Mouse (Mus musculus) limb, embryonic 14.5 days (tissue): Measurements from ENCODE around the gene Lpp. TPM values are rescaled to one million over a fixed set of nuclear protein-coding genes. Genes with fewer than 3 reads are reported as not detected.

Source experiments
- ATAC-seq: fragments of 200-750 bp; cut with Nextera tagmentation; 2 replicates; pipeline ENCODE4 v1.8.0; 2017; ENCODE audit warnings: low read depth, moderate number of reproducible peaks, moderate TSS enrichment; ENCODE audit not compliant: low FRiP score
- DNase-seq: peaks from one replicate; pipeline ENCODE4 v3.0.0-alpha.2; 2015; ENCODE audit warnings: low spot score
- H3K27ac ChIP-seq: fragments of 300-500 bp; sonication (generic); replicated peaks from 2 replicates; pipeline ENCODE4 v1.5.1; 2014; ENCODE audit warnings: low read depth, mild to moderate bottlenecking, low read length, moderate library complexity, mixed read lengths
- H3K27me3 ChIP-seq: fragments of 300-500 bp; sonication (generic); 2 replicates; pipeline ENCODE4 v1.6.1; 2014; ENCODE audit warnings: low read length, mixed read lengths; ENCODE audit not compliant: control insufficient read depth, insufficient read depth
- H3K36me3 ChIP-seq: fragments of 300-500 bp; sonication (generic); 2 replicates; pipeline ENCODE4 v1.6.1; 2014; ENCODE audit warnings: mild to moderate bottlenecking, low read length, moderate library complexity, mixed read lengths; ENCODE audit not compliant: control insufficient read depth, insufficient read depth
- H3K4me1 ChIP-seq: fragments of 300-500 bp; sonication (generic); 2 replicates; pipeline ENCODE4 v1.6.1; 2014; ENCODE audit warnings: antibody characterized with exemption, low read length, mixed read lengths; ENCODE audit not compliant: control insufficient read depth, insufficient read depth
- H3K4me2 ChIP-seq: fragments of 300-500 bp; sonication (generic); replicated peaks from 2 replicates; pipeline ENCODE4 v1.6.1; 2014; ENCODE audit warnings: low read depth, mild to moderate bottlenecking, low read length, moderate library complexity; ENCODE audit not compliant: severe bottlenecking
- H3K4me3 ChIP-seq: fragments of 300-500 bp; sonication (generic); replicated peaks from 2 replicates; pipeline ENCODE4 v1.5.1; 2014; ENCODE audit warnings: low read length
- H3K9ac ChIP-seq: fragments of 300-500 bp; sonication (generic); 2 replicates; pipeline ENCODE4 v1.6.1; 2014; ENCODE audit warnings: mild to moderate bottlenecking, low read depth, low read length, moderate library complexity; ENCODE audit not compliant: severe bottlenecking
- H3K9me3 ChIP-seq: fragments of 300-500 bp; sonication (generic); 2 replicates; pipeline ENCODE4 v1.6.1; 2016; ENCODE audit warnings: low read length; ENCODE audit not compliant: control insufficient read depth
- POLR2A ChIP-seq: fragments of 200-500 bp; IDR thresholded peaks from 2 replicates; pipeline ENCODE4 v1.8.0; 2012; ENCODE audit warnings: inconsistent platforms, mild to moderate bottlenecking, moderate library complexity, borderline replicate concordance; ENCODE audit not compliant: insufficient read depth, insufficient read length; ENCODE audit errors: extremely low read depth
- WGBS: fragments of 180-500 bp; shearing (Covaris S2); extraction: QIAGEN DNeasy Blood & Tissue Kit; methylation state at CpG from one replicate; pipeline ENCODE4 v1.1.7; 2014; 5-methylcytosine and 5-hydroxymethylcytosine counted together
- polyA plus RNA-seq, 2 experiments: library from polyadenylated mRNA; depleted of rRNA in 1 of 2; stranded (reverse) in 1 of 2; unstranded in 1 of 2; fragments of >200 nt; fragmentation: Nextera tagmentation in 1 of 2; extraction: Ambion mirVana in 1 of 2; gene quantifications; 2 replicates each; pipeline versions ENCODE4 v1.2.1 to v1.2.3; 2012 to 2014

Gene Lpp
- polyA plus RNA-seq, 2 experiments: 15.1 to 46.7 TPM

- DNase-seq: no peak
- no peak overlapping the region for H3K9ac ChIP-seq
- no peaks in the 10 kb centered on the region for H3K27me3 ChIP-seq
- H3K36me3 ChIP-seq: no peaks in the 10 kb centered on the region
- no peaks in the 10 kb centered on the region for H3K9me3 ChIP-seq
- no peak overlapping the region for H3K4me3 ChIP-seq
- no peak for TF ChIP-seq POLR2A
- WGBS: 83% methylated on average over 3 of the region's 3 CpGs
- no peak for ATAC-seq
- no peak overlapping the region for H3K27ac ChIP-seq
- no peak overlapping the region for H3K4me2 ChIP-seq
- peaks cover 4% of the 10 kb centered on the region for H3K4me1 ChIP-seq
Observed at GRCm38 (mm10) chr16:24913021-24913420, 519.7 kb downstream of the Lpp start.

- H3K9me3 ChIP-seq: no peaks in the 10 kb centered on the region
- no peak overlapping the region for H3K9ac ChIP-seq
- H3K4me2 ChIP-seq: no peak overlapping the region
- ATAC-seq (no peak), DNase-seq (no peak)
- H3K27ac ChIP-seq: no peak overlapping the region
- H3K4me1 ChIP-seq: peaks cover 12% of the 10 kb centered on the region
- no peak overlapping the region for H3K4me3 ChIP-seq
- no peaks in the 10 kb centered on the region for H3K27me3 ChIP-seq
- TF ChIP-seq POLR2A: no peak
- no peaks in the 10 kb centered on the region for H3K36me3 ChIP-seq
- WGBS: 78% methylated on average over 7 of the region's 7 CpGs
Observed at GRCm38 (mm10) chr16:24913641-24914392, 520.5 kb downstream of the Lpp start.

DNA sequence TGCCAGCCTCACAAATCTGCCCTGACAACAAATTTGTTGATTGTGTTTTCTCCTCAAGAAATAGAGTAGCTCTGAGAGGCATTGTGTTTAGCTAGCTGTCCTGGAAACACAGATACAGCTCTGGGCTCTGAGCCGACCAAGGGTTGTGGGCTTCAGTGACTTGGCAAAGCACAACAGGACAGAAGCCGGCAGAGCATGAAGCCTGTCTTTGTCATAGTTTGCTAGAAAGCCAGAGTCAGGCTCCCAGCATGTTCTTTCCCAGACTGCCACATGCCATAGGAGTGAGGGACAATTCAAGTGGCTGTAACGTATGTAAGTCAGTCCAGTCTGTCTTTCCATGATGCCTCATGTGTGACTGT is 521.1 kb downstream of the Lpp start:
- 52% methylated on average over 3 of the region's 3 CpGs for WGBS
- Histone ChIP-seq H3K9me3 (no peaks in the 10 kb centered on the region), H3K4me1 (peaks cover 14% of the 10 kb centered on the region), H3K36me3 (no peaks in the 10 kb centered on the region), H3K4me3 (no peak overlapping the region), H3K27ac (no peak overlapping the region), H3K27me3 (no peaks in the 10 kb centered on the region), H3K4me2 (no peak overlapping the region), H3K9ac (no peak overlapping the region)
- ATAC-seq (no peak), DNase-seq (no peak)
- TF ChIP-seq POLR2A: no peak

GRCm38 (mm10) chr16:24915470-24915869 is 522.2 kb downstream of the Lpp start:
- WGBS: 92% methylated on average over 4 of the region's 4 CpGs
- Histone ChIP-seq H3K27ac (no peak overlapping the region), H3K36me3 (no peaks in the 10 kb centered on the region), H3K4me1 (peaks cover 21% of the 10 kb centered on the region), H3K27me3 (no peaks in the 10 kb centered on the region), H3K4me3 (no peak overlapping the region), H3K4me2 (no peak overlapping the region), H3K9ac (no peak overlapping the region), H3K9me3 (no peaks in the 10 kb centered on the region)
- DNase-seq (no peak), ATAC-seq (no peak)
- TF ChIP-seq POLR2A: no peak

- no peak overlapping the region for H3K9ac ChIP-seq
- peak; percentile 47 for DNase-seq
- H3K4me1 ChIP-seq: peaks cover 19% of the 10 kb centered on the region
- no peak overlapping the region for H3K27ac ChIP-seq
- no peaks in the 10 kb centered on the region for H3K9me3 ChIP-seq
- WGBS: 24% methylated on average over 11 of the region's 11 CpGs
- ATAC-seq: peak; percentile 73
- H3K27me3 ChIP-seq: no peaks in the 10 kb centered on the region
- no peak overlapping the region for H3K4me3 ChIP-seq
- TF ChIP-seq POLR2A: no peak
- no peaks in the 10 kb centered on the region for H3K36me3 ChIP-seq
- peak overlapping the region; percentile 24; the same call in 1 of the 2 replicates for H3K4me2 ChIP-seq
Observed at GRCm38 (mm10) chr16:24919349-24920012, 526.2 kb downstream of the Lpp start.
